Mouse (Mus musculus): ENCODE results near the gene Mtor.

DNA sequence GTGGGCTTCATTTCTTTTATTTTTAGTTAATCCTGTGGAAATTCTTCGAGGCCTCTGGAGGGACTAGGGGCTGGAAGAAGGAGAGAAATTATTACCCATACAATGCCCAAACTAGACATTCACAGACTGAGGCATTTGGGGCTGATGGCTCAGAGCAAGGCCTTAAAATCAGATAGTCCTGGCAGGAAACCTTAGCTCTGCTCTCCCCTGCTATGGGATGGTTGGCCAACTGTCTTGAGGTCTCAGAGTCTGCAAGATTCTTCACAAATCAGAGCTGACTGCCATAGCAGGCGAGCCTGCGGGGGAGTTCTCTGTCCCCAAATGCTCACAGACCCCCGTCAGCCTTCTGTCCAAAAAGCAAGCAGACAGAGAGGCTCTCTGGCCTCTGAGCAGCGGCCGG, 30.9 kb upstream of the Mtor start:
- TF ChIP-seq CTCF (IDR thresholded peaks at IDR 0.05; ENCODE audit: low read depth), result no peak
- no peak for TF ChIP-seq EP300 (IDR thresholded peaks at IDR 0.05; ENCODE audit: low read depth)
